Mouse (Mus musculus) cerebral cortex, adult 2 months (tissue): ENCODE results near the gene Amelx.

Source experiments
- WGBS: fragments of 180-500 bp; shearing (Covaris S2); methylation state at CpG from one replicate; pipeline ENCODE4 v1.1.7; 2018; 5-methylcytosine and 5-hydroxymethylcytosine counted together

The Amelx gene

DNA sequence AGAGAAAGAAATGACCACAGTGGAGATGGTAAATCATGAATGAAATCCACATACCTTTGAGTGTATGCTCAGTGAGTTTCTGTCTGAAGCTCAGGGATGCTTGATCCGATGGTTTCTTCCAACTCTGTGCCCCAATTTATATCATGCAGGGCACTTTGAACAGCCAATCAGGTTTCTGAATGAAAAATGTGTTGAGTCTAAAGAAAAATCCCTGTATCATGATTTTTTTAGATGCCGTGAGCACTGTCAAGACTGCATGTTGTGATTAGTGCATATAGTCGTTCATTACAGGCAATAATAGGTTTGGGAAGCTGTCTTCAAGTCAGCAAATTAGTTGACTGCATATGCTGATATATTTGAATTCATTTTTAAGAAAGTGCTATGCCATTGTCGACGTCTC is at the start of gene Amelx:
Gene Amelx (minus strand): TSS at position 101 of the 400 bp plus-strand sequence.
- WGBS: 79% methylated on average over 5 of the region's 5 CpGs

DNA sequence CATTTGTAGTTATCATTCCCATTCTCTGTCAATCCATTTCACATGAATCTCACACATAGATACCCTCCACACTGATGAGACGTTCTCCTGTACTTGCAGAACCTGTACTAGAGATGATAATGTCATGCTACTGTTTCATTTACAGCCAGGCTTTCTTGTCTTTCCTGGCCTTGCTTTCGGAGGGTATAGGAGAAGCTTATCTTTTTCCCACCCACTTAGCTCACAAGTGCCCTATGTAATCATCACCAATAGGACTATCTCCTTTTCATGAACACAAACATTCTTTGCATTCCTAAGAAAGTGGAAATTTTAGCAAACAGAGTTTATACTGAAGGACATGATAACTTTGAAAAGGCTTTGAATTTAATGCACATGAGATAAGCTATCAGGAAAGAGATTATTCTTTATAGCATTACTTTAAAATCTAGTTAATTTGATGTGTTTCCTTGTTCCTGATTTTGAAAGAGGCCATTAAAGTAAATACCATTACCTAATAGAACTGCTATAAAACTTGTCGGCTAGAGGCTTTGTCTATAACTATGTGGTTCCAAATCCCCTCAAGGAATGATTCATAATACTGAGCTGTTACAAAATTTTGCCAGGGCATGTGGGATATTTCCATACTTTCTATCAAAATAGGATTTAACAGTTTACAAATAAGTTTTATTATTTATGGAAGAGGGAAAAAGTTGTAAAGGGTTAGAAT is 35.5 kb upstream of the Amelx start:
- WGBS: 79% methylated on average over 3 of the region's 3 CpGs

DNA sequence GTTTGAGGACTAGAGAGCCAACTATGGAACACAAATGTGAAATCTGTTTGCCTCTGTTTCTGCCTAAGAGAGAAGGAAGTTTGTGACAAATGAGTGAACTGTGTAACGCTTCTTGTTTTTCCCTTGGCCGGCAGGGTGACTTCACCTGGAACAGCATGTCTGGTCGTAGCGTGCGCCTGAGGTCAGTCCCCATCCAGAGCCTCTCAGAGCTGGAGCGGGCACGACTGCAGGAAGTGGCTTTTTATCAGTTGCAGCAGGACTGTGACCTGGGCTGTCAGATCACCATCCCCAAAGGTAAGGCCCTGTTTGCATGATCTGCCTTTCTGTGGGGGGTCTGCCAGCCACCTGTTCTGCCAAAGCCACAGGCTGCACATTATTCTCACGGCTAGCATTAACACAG is 33.1 kb upstream of the Amelx start:
- 72% methylated on average over 8 of the region's 8 CpGs for WGBS

DNA sequence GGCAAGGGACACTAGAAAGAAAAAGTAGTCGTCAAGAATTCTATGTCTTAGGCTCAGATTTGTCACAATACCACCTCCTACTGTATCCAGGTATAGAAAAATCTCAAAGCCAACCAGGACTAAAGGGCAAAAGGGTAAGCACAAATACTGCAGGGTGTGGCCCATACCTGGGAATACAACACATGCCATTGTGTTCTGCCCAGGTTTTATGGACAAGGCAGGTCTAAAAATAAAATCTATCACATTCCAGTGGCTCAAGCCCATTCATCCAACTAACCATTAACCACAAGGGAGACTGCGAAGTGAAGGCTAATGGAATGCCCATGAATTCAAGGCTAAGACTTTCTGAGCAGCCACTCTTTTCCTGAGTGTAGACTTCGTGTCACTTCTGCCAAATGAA is 23.0 kb upstream of the Amelx start:
- WGBS: 83% methylated on average over 3 of the region's 3 CpGs

DNA sequence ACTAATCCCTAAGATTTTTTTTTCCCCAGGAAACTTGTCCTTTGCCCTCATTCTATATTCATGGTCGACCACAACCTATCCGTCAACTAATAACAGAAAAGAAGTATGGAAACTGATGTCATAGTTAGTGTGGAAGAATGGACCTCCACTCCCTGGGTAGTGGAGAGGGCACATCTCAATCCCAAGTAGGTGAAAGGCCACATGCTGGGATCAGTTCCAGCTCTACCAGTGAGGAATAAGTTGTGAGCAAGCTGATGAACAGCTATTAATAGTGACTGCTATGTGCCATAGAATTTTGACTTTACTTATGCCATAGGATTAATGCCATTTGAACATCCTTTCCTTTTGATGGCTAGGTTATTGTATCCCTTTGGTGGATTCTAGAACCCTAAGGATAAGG is 8.4 kb downstream of the Amelx start:
- WGBS: 82% methylated on average over 2 of the region's 2 CpGs

DNA sequence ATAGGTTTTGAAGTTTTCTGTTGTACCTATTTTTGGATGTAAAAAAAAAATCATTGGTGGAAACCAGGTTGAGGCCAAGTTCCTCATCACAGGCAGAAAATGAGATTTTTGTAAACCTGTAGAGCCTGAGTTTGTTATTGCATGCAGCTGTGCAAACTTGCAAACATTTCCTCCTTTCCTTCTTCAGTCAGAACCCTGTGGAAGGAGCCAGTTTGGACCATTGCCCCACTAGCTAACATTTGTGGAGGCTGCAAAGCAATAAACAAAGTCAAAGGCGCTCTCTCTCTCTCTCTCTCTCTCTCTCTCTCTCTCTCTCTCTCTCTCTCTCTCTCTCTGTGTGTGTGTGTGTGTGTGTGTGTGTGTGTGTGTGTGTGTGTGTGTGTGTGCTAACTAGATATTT is 13.2 kb downstream of the Amelx start:
- WGBS: no CpG with 5 or more reads among the region's 1 CpGs

DNA sequence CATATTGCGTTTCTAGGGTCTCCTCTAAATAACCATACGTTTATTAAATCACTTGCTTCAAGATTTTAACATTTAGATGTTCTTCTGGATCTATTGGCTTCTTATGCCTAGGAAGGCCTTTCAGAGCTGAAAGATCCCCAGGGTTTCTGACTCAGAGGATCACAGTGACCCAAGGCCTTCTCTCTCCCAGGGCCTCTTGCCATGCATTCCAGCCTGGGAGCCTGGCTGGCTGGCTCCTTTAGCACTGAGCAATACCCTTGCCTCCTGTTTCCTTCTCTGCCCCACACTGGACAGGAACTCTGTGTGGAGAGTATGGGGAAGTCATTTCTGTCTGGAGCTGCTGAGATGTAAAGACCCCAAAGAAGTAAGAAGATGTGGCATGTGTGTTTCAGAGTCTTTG is 16.0 kb downstream of the Amelx start:
- WGBS: 87% methylated on average over 2 of the region's 2 CpGs

DNA sequence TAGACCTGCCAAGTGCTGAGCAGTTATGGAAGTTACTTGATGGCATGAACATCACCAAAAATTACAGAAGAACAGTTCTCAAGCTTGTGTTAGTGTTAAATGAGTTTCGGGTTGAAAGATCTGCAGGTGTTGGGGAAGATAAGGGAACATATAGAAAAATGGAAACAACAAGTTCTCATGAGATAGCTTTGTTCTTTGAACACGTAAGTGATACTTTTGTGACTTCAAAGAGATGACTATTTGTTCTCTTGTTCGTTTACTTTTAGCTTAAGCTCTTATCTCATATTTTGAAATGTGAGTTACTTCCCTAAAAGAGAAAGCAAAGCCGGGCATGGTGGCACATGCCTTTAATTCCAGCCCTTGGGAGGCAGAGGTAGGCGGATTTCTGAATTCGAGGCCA is 28.6 kb downstream of the Amelx start:
- WGBS: 82% methylated on average over 6 of the region's 6 CpGs

DNA sequence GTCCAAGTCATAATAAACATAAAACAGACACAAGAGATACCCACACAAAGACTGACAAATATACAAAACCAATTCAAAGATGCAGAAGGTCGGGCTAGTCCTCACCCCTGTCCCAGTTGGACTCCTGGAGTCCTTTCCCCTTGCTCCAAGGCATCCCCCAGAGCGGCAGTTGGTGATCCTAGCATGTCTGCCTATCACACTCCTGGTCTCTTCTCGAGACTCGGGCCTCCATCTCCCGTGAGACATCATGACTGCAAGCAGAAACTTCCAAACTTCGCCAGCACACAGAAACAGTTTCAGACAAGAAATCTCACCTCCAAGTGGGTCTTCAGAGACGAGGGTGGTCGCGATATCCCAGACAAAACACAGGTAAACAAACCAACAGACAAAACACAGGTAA is 46.5 kb downstream of the Amelx start:
- WGBS: 86% methylated on average over 9 of the region's 9 CpGs

DNA sequence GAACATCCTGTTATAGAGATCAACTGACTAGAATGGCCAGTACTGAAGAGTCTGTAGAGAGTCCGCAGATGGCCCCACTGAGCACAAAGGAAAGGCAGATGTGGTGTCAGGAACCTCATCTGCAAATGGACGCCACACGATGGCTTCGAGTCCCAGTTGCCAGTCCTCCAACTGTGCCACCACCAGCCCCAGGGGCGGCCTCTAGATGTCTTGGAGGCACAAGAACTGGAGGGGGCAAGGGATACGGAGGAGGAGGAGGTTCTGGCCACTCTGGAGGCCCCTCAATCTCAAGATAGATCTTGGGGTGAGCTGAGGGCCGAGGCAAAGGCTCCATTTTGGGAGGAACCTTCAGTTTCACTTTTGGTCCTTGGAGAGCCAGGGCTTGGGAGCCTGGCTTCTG is 47.2 kb downstream of the Amelx start:
- WGBS: 82% methylated on average over 7 of the region's 7 CpGs
